Mouse (Mus musculus) stomach, postnatal 0 days (tissue): ENCODE results near the gene Slc25a41. TPM values are rescaled to one million over a fixed set of nuclear protein-coding genes. Genes with fewer than 3 reads are reported as not detected.
"Not testable (repeated sequence)": the region's sequence is repeated elsewhere in the genome, so short reads cannot be mapped to it uniquely, and the experiment has no call there.

ENCODE experiments used
- ATAC-seq: fragments of 200-750 bp; cut with Nextera tagmentation; 2 replicates; pipeline ENCODE4 v1.8.0; 2017; ENCODE audit not compliant: low FRiP score, low TSS enrichment
- DNase-seq: peaks from one replicate; pipeline ENCODE4 v3.0.0-alpha.2; 2016; ENCODE audit warnings: low spot score
- H3K27ac ChIP-seq: fragments of 300-500 bp; sonication (generic); replicated peaks from 2 replicates; pipeline ENCODE4 v1.5.1; 2014; ENCODE audit warnings: mild to moderate bottlenecking, control low read depth
- H3K27me3 ChIP-seq: fragments of 300-500 bp; sonication (generic); 2 replicates; pipeline ENCODE4 v1.6.1; 2014; ENCODE audit warnings: low read length; ENCODE audit not compliant: control insufficient read depth, insufficient read depth
- H3K36me3 ChIP-seq: fragments of 300-500 bp; sonication (generic); 2 replicates; pipeline ENCODE4 v1.6.1; 2014; ENCODE audit warnings: low read length, mixed read lengths; ENCODE audit not compliant: control insufficient read depth, insufficient read depth
- H3K4me1 ChIP-seq: fragments of 300-500 bp; sonication (generic); replicated peaks from 2 replicates; pipeline ENCODE4 v1.6.1; 2014; ENCODE audit warnings: antibody characterized with exemption; ENCODE audit not compliant: control insufficient read depth, insufficient read depth
- H3K4me2 ChIP-seq: fragments of 300-500 bp; sonication (generic); replicated peaks from 2 replicates; pipeline ENCODE4 v1.6.1; 2014; ENCODE audit warnings: low read depth, mild to moderate bottlenecking, control low read depth, moderate library complexity
- H3K4me3 ChIP-seq: fragments of 300-500 bp; sonication (generic); 2 replicates; pipeline ENCODE4 v1.5.1; 2014; ENCODE audit warnings: low read depth, low read length, control low read depth
- H3K9ac ChIP-seq: fragments of 300-500 bp; sonication (generic); 2 replicates; pipeline ENCODE4 v1.6.1; 2014; ENCODE audit warnings: mild to moderate bottlenecking, low read length, control low read depth, mixed read lengths
- H3K9me3 ChIP-seq: fragments of 300-500 bp; sonication (generic); 2 replicates; pipeline ENCODE4 v1.6.1; 2016; ENCODE audit warnings: low read length; ENCODE audit not compliant: control insufficient read depth
- CTCF ChIP-seq: IDR thresholded peaks from 2 replicates; pipeline ENCODE4 v1.5.1; 2016; ENCODE audit warnings: antibody characterized with exemption, low read depth, mild to moderate bottlenecking, moderate library complexity
- EP300 ChIP-seq: optimal IDR thresholded peaks from 2 replicates; pipeline ENCODE3; 2016; ENCODE audit warnings: antibody characterized with exemption
- WGBS: fragments of 180-500 bp; shearing (Covaris S2); extraction: QIAGEN DNeasy Blood & Tissue Kit; methylation state at CpG from one replicate; pipeline ENCODE4 v1.1.7; 2014; 5-methylcytosine and 5-hydroxymethylcytosine counted together
- polyA plus RNA-seq: library from polyadenylated mRNA; unstranded; fragments of >200 nt; fragmentation: Nextera tagmentation; extraction: Ambion mirVana; gene quantifications from 2 replicates; pipeline ENCODE4 v1.2.1, GENCODE M21; 2015

Gene Slc25a41
- polyA plus RNA-seq, 1 experiment from 2014 or later = not detected

- H3K9ac ChIP-seq = peak within 1 kb of the TSS; percentile 74
- H3K27ac ChIP-seq = peak within 1 kb of the TSS; percentile 65
- no peak for ATAC-seq
- H3K4me3 ChIP-seq = peak within 1 kb of the TSS; percentile 67
- DNase-seq = peak; percentile 42
- no peaks in the 10 kb centered on the region for H3K9me3 ChIP-seq
- no peak for TF ChIP-seq CTCF
- TF ChIP-seq EP300 = no peak
- H3K4me2 ChIP-seq = peak within 1 kb of the TSS; percentile 91
- H3K36me3 ChIP-seq = no peaks in the 10 kb centered on the region
- no peaks in the 10 kb centered on the region for H3K4me1 ChIP-seq
- H3K27me3 ChIP-seq = no peaks in the 10 kb centered on the region
- WGBS = 2% methylated on average over 18 of the region's 22 CpGs
Measured at GRCm38 (mm10) chr17:57058891-57059485, 17.5 kb upstream of the Slc25a41 start, which contains the start of gene Crb3. Crb3 (plus strand) TSS chr17:57059105.

DNA sequence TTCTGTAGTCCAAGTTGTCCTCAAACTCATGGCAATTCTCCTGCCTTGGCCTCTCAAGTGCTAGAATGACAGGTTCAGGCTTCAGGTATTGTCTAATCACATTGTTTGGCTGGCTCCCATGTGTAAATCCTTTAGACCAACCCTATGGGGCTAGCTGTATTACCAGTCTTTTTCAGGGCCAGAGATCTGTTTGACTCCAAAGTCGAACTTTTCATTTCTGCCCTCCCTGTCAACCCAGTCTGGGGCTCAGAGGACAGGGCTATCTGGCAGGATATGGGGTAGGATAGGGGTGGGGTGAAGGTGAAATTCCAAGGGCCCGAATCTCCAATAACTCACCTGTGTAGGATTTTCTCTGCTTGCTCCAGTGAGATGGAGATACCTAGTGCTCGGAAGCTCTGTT, 14.8 kb upstream of the Slc25a41 start:
- Histone ChIP-seq H3K36me3 (0 out of 2 replicates have a peak, but pooled peaks cover 2% of the 10 kb centered on the region), H3K9ac (no peak overlapping the region), H3K9me3 (no peaks in the 10 kb centered on the region), H3K4me2 (no peak overlapping the region), H3K4me3 (no peak overlapping the region), H3K27ac (no peak overlapping the region), H3K4me1 (no peaks in the 10 kb centered on the region), H3K27me3 (no peaks in the 10 kb centered on the region)
- no peak for DNase-seq
- ATAC-seq = no peak
- WGBS = 80% methylated on average over 3 of the region's 3 CpGs
- TF ChIP-seq CTCF = no peak
- TF ChIP-seq EP300 = no peak

GRCm38 (mm10) chr17:57051679-57052078, 10.2 kb upstream of the Slc25a41 start:
- not testable (repeated sequence) for H3K4me1 ChIP-seq, DNase-seq
- WGBS = 85% methylated on average over 4 of the region's 4 CpGs

GRCm38 (mm10) chr17:57048816-57049215, 7.4 kb upstream of the Slc25a41 start:
- ATAC-seq = no peak
- WGBS = 94% methylated on average over 3 of the region's 3 CpGs
- H3K4me2 ChIP-seq = no peak overlapping the region
- no peak for DNase-seq
- 0 out of 2 replicates have a peak, but pooled peaks cover 2% of the 10 kb centered on the region for H3K36me3 ChIP-seq
- no peak for TF ChIP-seq EP300
- TF ChIP-seq CTCF = no peak
- H3K4me1 ChIP-seq = no peaks in the 10 kb centered on the region
- no peaks in the 10 kb centered on the region for H3K27me3 ChIP-seq
- H3K27ac ChIP-seq = no peak overlapping the region
- no peak overlapping the region for H3K4me3 ChIP-seq
- H3K9me3 ChIP-seq = no peaks in the 10 kb centered on the region
- no peak overlapping the region for H3K9ac ChIP-seq

More at GRCm38 (mm10) chr17:57051679-57052078, 10.2 kb upstream of the Slc25a41 start:
- H3K36me3 ChIP-seq, H3K9ac ChIP-seq, H3K27me3 ChIP-seq, H3K4me3 ChIP-seq, ATAC-seq, H3K27ac ChIP-seq, H3K9me3 ChIP-seq, H3K4me2 ChIP-seq: not testable (repeated sequence)
- peak; percentile 50 for TF ChIP-seq CTCF

DNA sequence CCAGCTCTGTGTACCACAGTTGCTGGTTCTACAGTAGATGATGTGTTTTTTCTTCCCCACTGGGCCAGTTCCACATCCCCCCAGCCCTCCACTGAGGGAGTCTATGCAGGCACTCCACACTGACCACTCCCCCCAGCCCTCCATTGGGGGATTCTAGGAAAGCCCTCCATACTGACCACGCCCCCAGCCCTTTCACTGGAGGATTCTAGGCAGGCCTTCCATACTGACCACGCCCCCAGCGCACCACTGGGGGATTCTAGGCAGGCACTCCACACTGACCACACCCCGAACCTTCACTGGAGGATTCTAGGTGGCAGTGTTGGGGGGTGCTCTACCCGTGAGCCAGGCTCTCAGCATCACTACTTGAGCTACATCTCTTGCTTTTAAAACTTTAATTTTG, 6.0 kb upstream of the Slc25a41 start:
- no peaks in the 10 kb centered on the region for H3K36me3 ChIP-seq
- H3K27me3 ChIP-seq = no peaks in the 10 kb centered on the region
- no peak overlapping the region for H3K9ac ChIP-seq
- H3K4me3 ChIP-seq = no peak overlapping the region
- DNase-seq (no peak), ATAC-seq (no peak)
- no peak for TF ChIP-seq CTCF
- 36% methylated on average over 5 of the region's 5 CpGs for WGBS
- no peaks in the 10 kb centered on the region for H3K4me1 ChIP-seq
- H3K9me3 ChIP-seq = no peaks in the 10 kb centered on the region
- no peak overlapping the region for H3K4me2 ChIP-seq
- no peak overlapping the region for H3K27ac ChIP-seq

GRCm38 (mm10) chr17:57038978-57039377, 2.5 kb downstream of the Slc25a41 start:
- WGBS = 37% methylated on average over 8 of the region's 8 CpGs
- H3K9me3 ChIP-seq = no peaks in the 10 kb centered on the region

More at GRCm38 (mm10) chr17:57038978-57039377, 2.5 kb downstream of the Slc25a41 start:
- H3K36me3 ChIP-seq = no peaks in the 10 kb centered on the region
- no peak overlapping the region for H3K27ac ChIP-seq
- no peak overlapping the region for H3K4me3 ChIP-seq
- DNase-seq (no peak), ATAC-seq (no peak)
- no peak for TF ChIP-seq EP300
- peak; percentile 44 for TF ChIP-seq CTCF
- H3K9ac ChIP-seq = no peak overlapping the region
- no peaks in the 10 kb centered on the region for H3K4me1 ChIP-seq
- H3K4me2 ChIP-seq = no peak overlapping the region
- H3K27me3 ChIP-seq = no peaks in the 10 kb centered on the region
